Mouse (Mus musculus): ENCODE measurements around the gene Thra. TPM values are rescaled to one million over a fixed set of nuclear protein-coding genes. Genes with fewer than 3 reads are reported as not detected.
A peak's percentile ranks its signal among the peaks of the same experiment; 100 is the strongest.

Thra gene
- polyA plus RNA-seq (2012; fragmentation: generic; extraction: Trizol): 28.1 TPM
- long read RNA-seq, experiment 1, partial matches to known transcripts: 28 of 35 reads
- long read RNA-seq, experiment 1, other reads (novel, unspliced or antisense): 7 of 35 reads
- long read RNA-seq, experiment 2, partial matches to known transcripts: 1 of 4 reads
- long read RNA-seq, experiment 2, other reads (novel, unspliced or antisense): 1 of 4 reads

DNA sequence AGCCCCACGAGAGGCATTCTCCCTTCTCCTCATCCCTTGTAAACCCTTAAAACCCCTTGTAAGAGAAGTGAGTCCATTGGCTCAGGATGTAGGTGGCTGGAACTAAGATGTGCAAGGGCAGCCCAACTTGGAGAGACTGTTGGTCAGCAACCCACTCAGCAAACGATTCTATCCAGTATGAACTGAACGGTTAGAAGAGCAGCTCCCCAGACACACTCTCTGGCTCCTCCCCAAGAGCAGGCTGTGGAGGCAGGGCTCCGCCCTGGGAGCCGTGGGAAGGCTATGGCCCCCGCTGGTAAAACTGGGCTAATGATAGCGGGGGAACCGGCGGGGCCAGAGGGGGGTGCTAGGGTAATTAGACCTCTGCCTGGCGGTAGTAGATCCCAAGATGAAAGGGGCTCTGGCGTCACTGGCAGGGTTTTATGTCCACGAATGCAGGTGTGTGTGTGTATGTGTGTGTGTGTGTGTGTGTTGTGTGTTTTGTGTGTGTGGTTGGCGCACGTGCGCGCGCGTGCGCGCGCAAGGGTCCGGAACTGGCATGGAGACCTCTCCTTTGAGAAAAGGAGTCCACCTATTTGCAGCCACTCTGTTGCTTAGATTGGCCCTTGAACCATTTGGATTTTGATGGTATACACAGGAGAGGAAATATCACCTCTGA is at the start of gene Thra:
Thra (plus strand) TSS at position 246 of the 658 bp plus-strand sequence.
- no peak for TF ChIP-seq CTCF (IDR thresholded peaks at IDR 0.05; ENCODE audit: control insufficient read depth, insufficient read depth, insufficient read length)
- TF ChIP-seq USF1 (IDR thresholded peaks at IDR 0.05; ENCODE audit: low read depth): no peak
- no peak for TF ChIP-seq MAX (IDR thresholded peaks at IDR 0.05)
- TF ChIP-seq FOSL1 (IDR thresholded peaks at IDR 0.05; ENCODE audit: insufficient read depth, low read length, poor library complexity, severe bottlenecking): no peak
- no peak for TF ChIP-seq MYOG (IDR thresholded peaks at IDR 0.05; ENCODE audit: control insufficient read depth, extremely low read depth, insufficient read length)
- TF ChIP-seq CEBPB (IDR thresholded peaks at IDR 0.05; ENCODE audit: low read depth): no peak
- TF ChIP-seq MYOD1 (IDR thresholded peaks at IDR 0.05; ENCODE audit: control insufficient read depth, insufficient read length, low read depth): no peak
- H3K36me3 ChIP-seq (ENCODE audit: control insufficient read depth, insufficient read depth): no peaks in the 10 kb centered on the region
- no peaks in the 10 kb centered on the region for H3K27me3 ChIP-seq (ENCODE audit: control insufficient read depth, insufficient read depth, insufficient read length)
- peak within 1 kb of the TSS; percentile 68 for H3K4me3 ChIP-seq (ENCODE audit: insufficient read depth, poor library complexity, severe bottlenecking)
- H3K79me2 ChIP-seq (ENCODE audit: control insufficient read depth, insufficient read depth): peaks cover 16% of the 10 kb centered on the region
- H3K79me3 ChIP-seq (ENCODE audit: low read depth): no peaks in the 10 kb centered on the region
- H3ac ChIP-seq (ENCODE audit: control insufficient read depth, insufficient read length, low read depth): peak within 1 kb of the TSS; percentile 30

DNA sequence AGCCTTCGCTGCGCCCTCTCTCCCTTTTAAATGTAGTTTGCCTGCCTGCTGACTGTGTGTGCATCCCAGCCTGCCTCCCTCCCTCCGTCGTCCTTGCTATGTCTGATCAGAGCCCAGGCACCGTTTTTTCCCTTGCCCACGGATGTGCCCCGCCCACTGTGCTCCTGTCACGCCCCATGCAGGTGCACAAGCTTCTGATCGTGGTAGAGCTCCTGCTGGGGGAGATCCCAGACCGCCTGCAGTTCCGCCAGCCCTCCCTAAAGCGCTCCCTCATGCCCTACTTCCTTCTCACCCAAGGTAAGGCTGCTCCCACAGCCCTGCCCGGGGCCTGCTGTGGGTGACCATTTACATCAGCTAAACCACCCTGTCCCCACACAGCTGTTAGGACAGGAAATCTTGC is 47.2 kb upstream of the Thra start:
- Histone ChIP-seq H3K79me3 (ENCODE audit: low read depth) (no peaks in the 10 kb centered on the region), H3K79me2 (ENCODE audit: control insufficient read depth, insufficient read depth) (peaks cover 3% of the 10 kb centered on the region), H3K36me3 (ENCODE audit: control insufficient read depth, insufficient read depth) (peaks cover 77% of the 10 kb centered on the region), H3ac (ENCODE audit: control insufficient read depth, insufficient read length, low read depth) (no peak overlapping the region), H3K27me3 (ENCODE audit: control insufficient read depth, insufficient read depth, insufficient read length) (no peaks in the 10 kb centered on the region), H3K4me3 (ENCODE audit: insufficient read depth, poor library complexity, severe bottlenecking) (no peak overlapping the region)
- TF ChIP-seq MYOG (IDR thresholded peaks at IDR 0.05; ENCODE audit: control insufficient read depth, extremely low read depth, insufficient read length) (no peak), MYOD1 (IDR thresholded peaks at IDR 0.05; ENCODE audit: control insufficient read depth, insufficient read length, low read depth) (no peak), CEBPB (IDR thresholded peaks at IDR 0.05; ENCODE audit: low read depth) (no peak), USF1 (IDR thresholded peaks at IDR 0.05; ENCODE audit: low read depth) (no peak), CTCF (IDR thresholded peaks at IDR 0.05; ENCODE audit: control insufficient read depth, insufficient read depth, insufficient read length) (no peak)

DNA sequence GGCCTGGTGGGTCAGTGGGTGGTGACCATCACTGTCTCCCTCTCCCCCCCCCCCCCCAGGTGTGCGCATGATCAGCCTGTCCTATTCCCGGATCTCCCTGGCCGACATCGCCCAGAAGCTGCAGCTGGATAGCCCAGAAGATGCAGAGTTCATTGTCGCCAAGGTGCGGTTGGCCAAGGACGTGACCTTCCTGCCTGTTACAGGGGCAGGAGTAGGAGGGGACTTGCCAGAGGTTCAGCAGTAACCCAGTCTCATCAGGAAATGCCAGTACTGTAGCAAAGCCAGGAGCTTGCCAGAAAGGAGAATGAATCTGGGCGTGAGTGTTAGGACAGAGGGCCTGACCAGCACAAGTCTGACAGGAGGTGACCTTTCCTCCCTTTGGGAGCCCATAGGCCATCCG is 46.7 kb upstream of the Thra start:
- peaks cover 73% of the 10 kb centered on the region for H3K36me3 ChIP-seq (ENCODE audit: control insufficient read depth, insufficient read depth)
- no peaks in the 10 kb centered on the region for H3K27me3 ChIP-seq (ENCODE audit: control insufficient read depth, insufficient read depth, insufficient read length)
- TF ChIP-seq MYOD1 (IDR thresholded peaks at IDR 0.05; ENCODE audit: control insufficient read depth, insufficient read length, low read depth) (no peak), USF1 (IDR thresholded peaks at IDR 0.05; ENCODE audit: low read depth) (no peak), MYOG (IDR thresholded peaks at IDR 0.05; ENCODE audit: control insufficient read depth, extremely low read depth, insufficient read length) (no peak), CTCF (IDR thresholded peaks at IDR 0.05; ENCODE audit: control insufficient read depth, insufficient read depth, insufficient read length) (no peak), MAX (IDR thresholded peaks at IDR 0.05) (no peak), FOSL1 (IDR thresholded peaks at IDR 0.05; ENCODE audit: insufficient read depth, low read length, poor library complexity, severe bottlenecking) (no peak), CEBPB (IDR thresholded peaks at IDR 0.05; ENCODE audit: low read depth) (no peak)
- no peak overlapping the region for H3ac ChIP-seq (ENCODE audit: control insufficient read depth, insufficient read length, low read depth)
- no peaks in the 10 kb centered on the region for H3K79me3 ChIP-seq (ENCODE audit: low read depth)
- no peaks in the 10 kb centered on the region for H3K79me2 ChIP-seq (ENCODE audit: control insufficient read depth, insufficient read depth)
- no peak overlapping the region for H3K4me3 ChIP-seq (ENCODE audit: insufficient read depth, poor library complexity, severe bottlenecking)

DNA sequence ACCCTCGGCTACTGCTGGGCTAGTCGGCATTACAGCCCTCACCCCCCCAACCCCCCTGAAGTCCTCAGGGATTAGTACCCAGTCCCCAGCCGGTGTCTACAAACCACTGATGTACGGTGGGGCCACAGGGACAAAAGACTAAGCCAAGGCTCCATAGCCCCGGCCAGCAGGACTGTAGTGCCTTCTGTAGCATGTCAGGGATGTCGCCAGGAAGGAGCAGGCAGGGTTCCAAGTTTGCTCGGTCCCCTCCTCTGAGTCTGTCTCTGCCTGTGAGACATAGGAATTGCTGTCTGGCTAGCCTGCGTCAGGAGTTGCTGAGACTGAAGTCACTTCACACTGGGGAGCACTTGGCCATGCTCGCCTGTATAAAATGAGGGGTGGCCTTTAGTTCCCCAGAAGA is 46.1 kb upstream of the Thra start:
- peaks cover 71% of the 10 kb centered on the region for H3K36me3 ChIP-seq (ENCODE audit: control insufficient read depth, insufficient read depth)
- H3ac ChIP-seq (ENCODE audit: control insufficient read depth, insufficient read length, low read depth): no peak overlapping the region
- no peaks in the 10 kb centered on the region for H3K27me3 ChIP-seq (ENCODE audit: control insufficient read depth, insufficient read depth, insufficient read length)
- H3K79me3 ChIP-seq (ENCODE audit: low read depth): no peaks in the 10 kb centered on the region
- no peak for TF ChIP-seq CTCF (IDR thresholded peaks at IDR 0.05; ENCODE audit: control insufficient read depth, insufficient read depth, insufficient read length)
- TF ChIP-seq FOSL1 (IDR thresholded peaks at IDR 0.05; ENCODE audit: insufficient read depth, low read length, poor library complexity, severe bottlenecking): no peak
- no peak overlapping the region for H3K4me3 ChIP-seq (ENCODE audit: insufficient read depth, poor library complexity, severe bottlenecking)
- H3K79me2 ChIP-seq (ENCODE audit: control insufficient read depth, insufficient read depth): no peaks in the 10 kb centered on the region

DNA sequence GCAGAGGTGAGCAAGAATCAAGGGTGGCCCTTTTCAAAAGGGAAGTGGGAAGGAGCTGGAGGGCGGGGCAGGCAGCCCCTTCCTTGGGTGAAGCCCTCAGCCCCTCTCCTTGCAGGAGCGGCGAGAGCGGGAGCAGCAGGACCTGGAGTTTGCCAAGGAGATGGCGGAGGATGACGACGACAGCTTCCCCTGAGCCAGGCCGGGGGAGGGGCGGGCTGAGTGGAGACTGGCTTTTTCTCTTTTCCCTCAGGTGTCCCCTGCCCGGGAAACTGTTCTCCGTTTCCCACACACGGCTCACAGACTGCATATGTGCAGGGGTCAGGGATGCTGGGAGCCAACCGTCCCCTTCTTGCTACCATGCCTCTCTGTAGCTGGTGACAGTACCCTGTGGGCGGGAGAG is 45.0 kb upstream of the Thra start:
- Histone ChIP-seq H3K4me3 (ENCODE audit: insufficient read depth, poor library complexity, severe bottlenecking) (no peak overlapping the region), H3K27me3 (ENCODE audit: control insufficient read depth, insufficient read depth, insufficient read length) (no peaks in the 10 kb centered on the region), H3K36me3 (ENCODE audit: control insufficient read depth, insufficient read depth) (peaks cover 60% of the 10 kb centered on the region), H3ac (ENCODE audit: control insufficient read depth, insufficient read length, low read depth) (no peak overlapping the region), H3K79me3 (ENCODE audit: low read depth) (no peaks in the 10 kb centered on the region), H3K79me2 (ENCODE audit: control insufficient read depth, insufficient read depth) (no peaks in the 10 kb centered on the region)
- TF ChIP-seq FOSL1 (IDR thresholded peaks at IDR 0.05; ENCODE audit: insufficient read depth, low read length, poor library complexity, severe bottlenecking) (no peak), MAX (IDR thresholded peaks at IDR 0.05) (no peak), MYOD1 (IDR thresholded peaks at IDR 0.05; ENCODE audit: control insufficient read depth, insufficient read length, low read depth) (no peak), CEBPB (IDR thresholded peaks at IDR 0.05; ENCODE audit: low read depth) (no peak), CTCF (IDR thresholded peaks at IDR 0.05; ENCODE audit: control insufficient read depth, insufficient read depth, insufficient read length) (no peak), MYOG (IDR thresholded peaks at IDR 0.05; ENCODE audit: control insufficient read depth, extremely low read depth, insufficient read length) (no peak), USF1 (IDR thresholded peaks at IDR 0.05; ENCODE audit: low read depth) (no peak)
